28 mouse cellular contexts compared by ENCODE assay signal in the genomic region with DNA sequence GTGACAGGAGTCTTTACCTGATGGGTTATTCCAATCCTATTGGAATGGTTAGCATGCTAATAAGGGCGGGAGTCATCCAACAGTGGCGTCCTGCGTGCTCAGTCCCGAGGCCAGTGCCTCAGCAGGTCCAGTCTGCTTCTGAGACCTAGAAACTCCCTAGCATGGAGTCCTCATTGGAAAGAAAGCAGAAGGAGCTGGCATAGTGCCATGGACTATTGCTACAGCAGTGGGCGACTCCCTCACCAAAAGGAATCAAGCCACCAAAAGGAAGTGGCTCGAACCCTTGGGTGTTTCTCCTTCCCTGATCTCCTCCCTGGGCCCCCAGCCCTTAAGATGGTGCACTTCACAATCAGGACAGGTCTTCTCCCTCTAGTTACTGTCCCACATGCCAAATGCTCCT. TPM values are rescaled to one million over a fixed set of nuclear protein-coding genes. Genes with fewer than 3 reads are reported as not detected.
A peak's percentile ranks its signal among the peaks of the same experiment; 100 is the strongest.
DNase-seq lines count a peak whose midpoint lies in the region; ATAC-seq and TF ChIP-seq lines count a peak whose summit lies in the region.
"Had no signal": no experiment of that assay in that cellular context is flagged by ENCODE, and none has a peak within 500 bp of the region (broad histone marks: within the 10 kb centered on the region; RNA-seq: fewer than 3 reads in every experiment).

No protein-coding gene starts in this region.

- TF ChIP-seq CTCF in stomach, postnatal 0 days (IDR thresholded peaks at IDR 0.05; ENCODE audit: low read depth) = no peak

- ATAC-seq in stomach, embryonic 15.5 days (ENCODE audit: insufficient read depth, low FRiP score, low read depth) = 0 out of 2 replicates have a peak, but pooled peaks have one; percentile 7
- no peak for ATAC-seq in stomach, postnatal 0 days (ENCODE audit: low FRiP score, low TSS enrichment)
- peak; percentile 33; the same call in 1 of the 2 replicates for ATAC-seq in common myeloid progenitor, adult 5-6 weeks (replicated peaks; ENCODE audit: low read depth, poor library complexity, severe bottlenecking)
- ATAC-seq in megakaryocyte, adult 5-6 weeks (ENCODE audit: poor library complexity, severe bottlenecking) = peak; percentile 37; the same call in 1 of the 2 replicates
- no peak for ATAC-seq in hindbrain, embryonic 16.5 days
- ATAC-seq: CD4-positive, CD25-positive, alpha-beta regulatory T cell, adult 4 months; forebrain, postnatal 0 days; inflammation-experienced regulatory T-cells, adult 6 months had no signal

- H3K4me1 ChIP-seq in stomach, embryonic 15.5 days = no peaks in the 10 kb centered on the region
- H3K4me1 ChIP-seq in stomach, postnatal 0 days (replicated peaks; ENCODE audit: control insufficient read depth, insufficient read depth) = no peaks in the 10 kb centered on the region
- no peaks in the 10 kb centered on the region for H3K4me1 ChIP-seq in hindbrain, embryonic 16.5 days (ENCODE audit: control insufficient read depth, insufficient read depth, low read depth, low read length)
- H3K4me1 ChIP-seq: embryonic facial prominence, embryonic 10.5 days; embryonic facial prominence, embryonic 15.5 days; forebrain, embryonic 12.5 days; hindbrain, embryonic 13.5 days; limb, embryonic 13.5 days had no signal

- 70% methylated on average over 6 of the region's 6 CpGs for WGBS in stomach, embryonic 15.5 days
- WGBS in stomach, postnatal 0 days = 86% methylated on average over 6 of the region's 6 CpGs
- WGBS in hindbrain, embryonic 16.5 days = 92% methylated on average over 6 of the region's 6 CpGs

- no peaks in the 10 kb centered on the region for H3K36me3 ChIP-seq in stomach, embryonic 15.5 days
- H3K36me3 ChIP-seq in stomach, postnatal 0 days (ENCODE audit: control insufficient read depth, insufficient read depth, low read length) = no peaks in the 10 kb centered on the region
- H3K36me3 ChIP-seq in hindbrain, embryonic 16.5 days (ENCODE audit: control insufficient read depth, insufficient read depth, low read length) = no peaks in the 10 kb centered on the region
- H3K36me3 ChIP-seq: embryonic facial prominence, embryonic 10.5 days; embryonic facial prominence, embryonic 15.5 days; forebrain, embryonic 12.5 days; heart, embryonic 12.5 days; hindbrain, embryonic 13.5 days; limb, embryonic 13.5 days had no signal

- peak; percentile 68 to 73 for DNase-seq in cerebellum, postnatal 10 days
- no peak for DNase-seq in cerebellum, adult 11 months
- no peak for DNase-seq in stomach, postnatal 0 days (ENCODE audit: low spot score)
- DNase-seq in left cerebral cortex, adult 18-20 months (ENCODE audit: low spot score in 2 of 2) = no peak
- DNase-seq: cerebellum, adult 9-10 months; forebrain, postnatal 0 days; gastrocnemius, postnatal 10 days; heart, adult 18-20 months; heart, postnatal 4 days; kidney, adult 11 months; kidney, postnatal 14 days; midbrain, embryonic 14.5 days; right cerebral cortex, postnatal 25 days; thymus, adult 18-20 months; thymus, postnatal 25 days had no signal

- H3K27me3 ChIP-seq in stomach, embryonic 15.5 days (replicated peaks) = no peaks in the 10 kb centered on the region
- no peaks in the 10 kb centered on the region for H3K27me3 ChIP-seq in stomach, postnatal 0 days (ENCODE audit: control insufficient read depth, insufficient read depth, low read length)
- H3K27me3 ChIP-seq in hindbrain, embryonic 16.5 days (replicated peaks; ENCODE audit: control insufficient read depth, insufficient read depth, low read length) = no peaks in the 10 kb centered on the region
- H3K27me3 ChIP-seq: embryonic facial prominence, embryonic 15.5 days; forebrain, embryonic 12.5 days; heart, embryonic 12.5 days; hindbrain, embryonic 13.5 days; limb, embryonic 13.5 days had no signal

- H3K4me3 ChIP-seq in stomach, embryonic 15.5 days (replicated peaks) = no peak overlapping the region
- no peak overlapping the region for H3K4me3 ChIP-seq in stomach, postnatal 0 days (ENCODE audit: low read depth, low read length)
- no peak overlapping the region for H3K4me3 ChIP-seq in hindbrain, embryonic 16.5 days (ENCODE audit: low read length)
- H3K4me3 ChIP-seq: embryonic facial prominence, embryonic 10.5 days; embryonic facial prominence, embryonic 15.5 days; forebrain, embryonic 12.5 days; heart, embryonic 12.5 days; hindbrain, embryonic 13.5 days; limb, embryonic 13.5 days had no signal

- H3K9ac ChIP-seq in stomach, embryonic 15.5 days = no peak overlapping the region
- no peak overlapping the region for H3K9ac ChIP-seq in stomach, postnatal 0 days (ENCODE audit: low read length)
- no peak overlapping the region for H3K9ac ChIP-seq in hindbrain, embryonic 16.5 days (ENCODE audit: low read depth, low read length)
- H3K9ac ChIP-seq: embryonic facial prominence, embryonic 15.5 days; forebrain, embryonic 12.5 days; forebrain, postnatal 0 days; heart, embryonic 12.5 days; hindbrain, embryonic 13.5 days; limb, embryonic 13.5 days had no signal

- no peaks in the 10 kb centered on the region for H3K9me3 ChIP-seq in stomach, embryonic 15.5 days
- no peaks in the 10 kb centered on the region for H3K9me3 ChIP-seq in stomach, postnatal 0 days (ENCODE audit: control insufficient read depth, low read length)
- no peaks in the 10 kb centered on the region for H3K9me3 ChIP-seq in hindbrain, embryonic 16.5 days (ENCODE audit: control insufficient read depth, low read length)
- H3K9me3 ChIP-seq: embryonic facial prominence, embryonic 10.5 days; embryonic facial prominence, embryonic 15.5 days; forebrain, embryonic 12.5 days; heart, embryonic 12.5 days; hindbrain, embryonic 13.5 days; limb, embryonic 13.5 days had no signal

- no peak overlapping the region for H3K27ac ChIP-seq in stomach, embryonic 15.5 days
- H3K27ac ChIP-seq in stomach, postnatal 0 days (replicated peaks) = no peak overlapping the region
- no peak overlapping the region for H3K27ac ChIP-seq in hindbrain, embryonic 16.5 days (ENCODE audit: low read depth, low read length)
- H3K27ac ChIP-seq: embryonic facial prominence, embryonic 10.5 days; embryonic facial prominence, embryonic 15.5 days; forebrain, embryonic 12.5 days; hindbrain, embryonic 13.5 days; limb, embryonic 13.5 days had no signal

- H3K4me2 ChIP-seq in stomach, embryonic 15.5 days = no peak overlapping the region
- no peak overlapping the region for H3K4me2 ChIP-seq in stomach, postnatal 0 days (replicated peaks; ENCODE audit: low read depth)
- no peak overlapping the region for H3K4me2 ChIP-seq in hindbrain, embryonic 16.5 days (ENCODE audit: low read length)
- H3K4me2 ChIP-seq: embryonic facial prominence, embryonic 15.5 days; forebrain, embryonic 12.5 days; heart, embryonic 12.5 days; hindbrain, embryonic 13.5 days; limb, embryonic 13.5 days; liver, embryonic 11.5 days had no signal

- no peak for TF ChIP-seq EP300 in stomach, postnatal 0 days (optimal IDR thresholded peaks at IDR 0.05)

RNA-seq across cellular contexts. Expression of a gene that starts 24.6 kb away (rescaled TPM):
- 11.4 and 12.6 TPM in 2 replicates for polyA plus RNA-seq in stomach, embryonic 15.5 days (2015; fragmentation: Nextera tagmentation; extraction: Ambion mirVana)
- 7.0 and 7.1 TPM in 2 replicates for polyA plus RNA-seq in stomach, postnatal 0 days (2015; fragmentation: Nextera tagmentation; extraction: Ambion mirVana)
- 37.4 and 43.0 TPM in 2 replicates for total RNA-seq in common myeloid progenitor, adult 5-6 weeks (2017)
- total RNA-seq in megakaryocyte, adult 5-6 weeks (2015) = 12.0 and 13.0 TPM in 2 replicates
- total RNA-seq in megakaryocyte, adult 5-6 weeks (2017) = 23.1 and 29.0 TPM in 2 replicates
- polyA plus RNA-seq in hindbrain, embryonic 16.5 days (2015; fragmentation: Nextera tagmentation; extraction: Ambion mirVana) = 21.1 and 24.3 TPM in 2 replicates
- total RNA-seq in left cerebral cortex, adult 18-20 months (2021) = 1 to 10 TPM; 9.8 to 10.0 TPM

Comparison
In these comparisons a context has a peak if more than half of its experiments do, and no peak if none do; other contexts are left out.
1. DNase-seq: peak in cerebellum, postnatal 10 days (2 of 2); none in cerebellum, adult 11 months (single experiment), stomach, postnatal 0 days (single experiment) and left cerebral cortex, adult 18-20 months (0 of 2).
2. ATAC-seq: peak in stomach, embryonic 15.5 days (single experiment), common myeloid progenitor, adult 5-6 weeks (single experiment) and megakaryocyte, adult 5-6 weeks (single experiment); none in stomach, postnatal 0 days (single experiment) and hindbrain, embryonic 16.5 days (single experiment).